Mouse (Mus musculus) embryonic stem cell, embryonic (primary cell): ENCODE results near the gene Olfr223.

ENCODE experiments used
- CTCF ChIA-PET, 4 experiments: fragments of 300-600 bp in 2 of 4; fragments of 350-600 bp in 2 of 4; sonication (Branson Sonifier 250); formaldehyde crosslinking; loops; one replicate each; lab custom pipeline; 2022; ENCODE audit warnings: inconsistent platforms in 2 of 4; lab: Charles Lee
- POLR2A ChIA-PET, 4 experiments: fragments of 300-600 bp in 2 of 4; fragments of 350-600 bp in 2 of 4; sonication (Branson Sonifier 250); formaldehyde crosslinking; loops; one replicate each; lab custom pipeline; 2022; ENCODE audit warnings: antibody characterized with exemption in 4 of 4, inconsistent platforms in 1 of 4; lab: Charles Lee

Gene Olfr223

GRCm38 (mm10) chr11:59593189-59593588 is at the start of gene Olfr223:
Olfr223 (minus strand) TSS chr11:59593289.
- ChIA-PET POLR2A (interaction anchor here in 1 of 4 experiments (1.2 kb wide), 1 partner anchor 18 kb away, joined by 5 read pairs; no protein-coding TSS in a partner anchor), CTCF (no interaction called here)

GRCm38 (mm10) chr11:59642420-59642819 is 49.3 kb upstream of the Olfr223 start:
- CTCF ChIA-PET: interaction anchor here in 1 of 4 experiments (0.7 kb wide), 1 partner anchor 136 kb away, joined by 3 read pairs; no protein-coding TSS in a partner anchor

GRCm38 (mm10) chr11:59641227-59641626 is 48.1 kb upstream of the Olfr223 start:
- CTCF ChIA-PET: interaction anchor here in 1 of 4 experiments (1.1 kb wide), 1 partner anchor 17 kb away, joined by 3 read pairs; no protein-coding TSS in a partner anchor

More at GRCm38 (mm10) chr11:59642420-59642819, 49.3 kb upstream of the Olfr223 start:
- POLR2A ChIA-PET: no interaction called here

GRCm38 (mm10) chr11:59639957-59640643 is 47.0 kb upstream of the Olfr223 start:
- POLR2A ChIA-PET: interaction anchor here in 1 of 4 experiments (1.7 kb wide), 1 partner anchor 16 kb away, joined by 4 read pairs; no protein-coding TSS in a partner anchor
- CTCF ChIA-PET: interaction anchor here in 1 of 4 experiments (0.6 kb wide), 1 partner anchor 14 kb away, joined by 3 read pairs; no protein-coding TSS in a partner anchor

More at GRCm38 (mm10) chr11:59641227-59641626, 48.1 kb upstream of the Olfr223 start:
- POLR2A ChIA-PET: no interaction called here

- CTCF ChIA-PET: interaction anchor here in 2 of 4 experiments (0.8 to 2.4 kb wide), 3 partner anchors 8 to 142 kb away, joined by 3 to 5 read pairs (median 3); no protein-coding TSS in a partner anchor
These were observed 43.8 kb upstream of the Olfr223 start for GRCm38 (mm10) chr11:59636695-59637414.

GRCm38 (mm10) chr11:59635821-59636694 is 43.0 kb upstream of the Olfr223 start:
- ChIA-PET POLR2A (interaction anchor here in 2 of 4 experiments (0.5 to 0.9 kb wide), 3 partner anchors 13 to 839 kb away, joined by 3 read pairs; no protein-coding TSS in a partner anchor), CTCF (interaction anchor here in 2 of 4 experiments (0.8 to 2.4 kb wide), 5 partner anchors 9 to 143 kb away, joined by 3 to 5 read pairs (median 3); no protein-coding TSS in a partner anchor)

More at GRCm38 (mm10) chr11:59636695-59637414, 43.8 kb upstream of the Olfr223 start:
- POLR2A ChIA-PET: interaction anchor here in 1 of 4 experiments (0.5 kb wide), 1 partner anchor 12 kb away, joined by 3 read pairs; no protein-coding TSS in a partner anchor

- ChIA-PET POLR2A (interaction anchor here in 1 of 4 experiments (0.9 to 1.1 kb wide), 2 partner anchors 22 to 212 kb away, joined by 3 read pairs; no protein-coding TSS in a partner anchor), CTCF (interaction anchor here in 3 of 4 experiments (0.7 to 2.4 kb wide), 7 partner anchors 10 to 143 kb away, joined by 3 to 5 read pairs (median 3); partner anchors contain the start of gene Zkscan17 (in 1 of the 3))
These were observed 42.2 kb upstream of the Olfr223 start for GRCm38 (mm10) chr11:59635251-59635795.

- POLR2A ChIA-PET: interaction anchor here in 2 of 4 experiments (0.6 to 1.1 kb wide), 3 partner anchors 22 to 214 kb away, joined by 3 to 8 read pairs (median 3); no protein-coding TSS in a partner anchor
These were observed 41.0 kb upstream of the Olfr223 start for GRCm38 (mm10) chr11:59634001-59634660.

GRCm38 (mm10) chr11:59633037-59633436 is 39.9 kb upstream of the Olfr223 start:
- CTCF ChIA-PET: interaction anchor here in 2 of 4 experiments (0.6 to 1.0 kb wide), 4 partner anchors 9 to 90 kb away, joined by 3 to 6 read pairs (median 4); no protein-coding TSS in a partner anchor
- POLR2A ChIA-PET: no interaction called here

More at GRCm38 (mm10) chr11:59634001-59634660, 41.0 kb upstream of the Olfr223 start:
- CTCF ChIA-PET: interaction anchor here in 3 of 4 experiments (0.7 to 2.4 kb wide), 7 partner anchors 10 to 298 kb away, joined by 3 to 6 read pairs (median 5); partner anchors contain the start of gene Zkscan17 (in 1 of the 3)

- CTCF ChIA-PET: no interaction called here
- POLR2A ChIA-PET: no interaction called here
These were observed 38.9 kb upstream of the Olfr223 start for GRCm38 (mm10) chr11:59631980-59632379.

- ChIA-PET POLR2A (interaction anchor here in 1 of 4 experiments (1.5 kb wide), 1 partner anchor 58 kb away, joined by 4 read pairs; no protein-coding TSS in a partner anchor), CTCF (interaction anchor here in 1 of 4 experiments (0.6 to 0.9 kb wide), 2 partner anchors 149 to 158 kb away, joined by 3 read pairs; partner anchors contain the start of gene Pld6)
These were observed 36.8 kb upstream of the Olfr223 start for GRCm38 (mm10) chr11:59629871-59630270.

- ChIA-PET POLR2A (no interaction called here), CTCF (no interaction called here)
These were observed 35.1 kb upstream of the Olfr223 start for GRCm38 (mm10) chr11:59628177-59628576.

GRCm38 (mm10) chr11:59626192-59626591 is 33.1 kb upstream of the Olfr223 start:
- ChIA-PET POLR2A (interaction anchor here in 1 of 4 experiments (1.2 kb wide), 1 partner anchor 10 kb away, joined by 3 read pairs; no protein-coding TSS in a partner anchor), CTCF (interaction anchor here in 1 of 4 experiments (0.5 kb wide), 1 partner anchor 13 kb away, joined by 3 read pairs; no protein-coding TSS in a partner anchor)

GRCm38 (mm10) chr11:59624017-59624630 is 31.0 kb upstream of the Olfr223 start:
- ChIA-PET CTCF (interaction anchor here (0.5 to 3.0 kb wide), 30 partner anchors 9 to 1837 kb away, joined by 3 to 17 read pairs (median 4); partner anchors contain the start of genes Zkscan17 (in 2 of the 4) and Nlrp3 (in 1 of the 4)), POLR2A (interaction anchor here in 1 of 4 experiments (1.0 kb wide), 1 partner anchor 46 kb away, joined by 3 read pairs; no protein-coding TSS in a partner anchor)

- CTCF ChIA-PET: interaction anchor here in 1 of 4 experiments (3.0 kb wide), 1 partner anchor 157 kb away, joined by 17 read pairs; no protein-coding TSS in a partner anchor
- POLR2A ChIA-PET: no interaction called here
These were observed 29.1 kb upstream of the Olfr223 start for GRCm38 (mm10) chr11:59622214-59622613.
